Mouse (Mus musculus): ENCODE measurements at regions not wholly inside any gene's neighbourhood (a gene's known extent, or its start where the extent isn't known, plus 50 kb on each side); places are given as distances from the start of the nearest gene placed in this dataset.

DNA sequence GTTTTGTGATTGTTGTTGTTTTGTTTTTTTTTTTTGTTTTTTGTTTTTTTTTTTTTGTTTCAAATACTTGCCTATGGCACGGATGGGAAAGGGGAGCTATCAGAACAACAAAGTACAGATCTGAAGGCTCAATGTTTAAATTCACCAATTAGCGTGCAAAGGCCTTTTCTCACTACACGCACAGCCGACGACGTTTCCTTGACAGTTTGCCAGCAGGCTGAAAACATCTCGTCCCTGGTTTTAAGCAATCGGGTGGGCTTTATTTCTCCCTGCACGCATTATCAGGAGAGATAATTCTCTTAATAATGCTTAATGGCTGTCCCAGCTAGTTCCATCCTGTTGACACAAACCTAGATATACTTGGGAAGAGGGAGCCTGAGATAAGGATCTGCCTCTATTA lies 79.6 kb downstream of the Diras2 start:
- H3K4me1 ChIP-seq = peaks cover 11% of the 10 kb centered on the region
- H3K4me3 ChIP-seq = no peak overlapping the region
- H3K9me3 ChIP-seq (replicated peaks) = no peaks in the 10 kb centered on the region
- no peak overlapping the region for H3K27ac ChIP-seq
- WGBS = 62% methylated on average over 9 of the region's 9 CpGs
- ATAC-seq (ENCODE audit: low FRiP score) = no peak
- no peak overlapping the region for H3K4me2 ChIP-seq (replicated peaks)
- no peaks in the 10 kb centered on the region for H3K36me3 ChIP-seq
- H3K27me3 ChIP-seq = no peaks in the 10 kb centered on the region
- no peak overlapping the region for H3K9ac ChIP-seq

DNA sequence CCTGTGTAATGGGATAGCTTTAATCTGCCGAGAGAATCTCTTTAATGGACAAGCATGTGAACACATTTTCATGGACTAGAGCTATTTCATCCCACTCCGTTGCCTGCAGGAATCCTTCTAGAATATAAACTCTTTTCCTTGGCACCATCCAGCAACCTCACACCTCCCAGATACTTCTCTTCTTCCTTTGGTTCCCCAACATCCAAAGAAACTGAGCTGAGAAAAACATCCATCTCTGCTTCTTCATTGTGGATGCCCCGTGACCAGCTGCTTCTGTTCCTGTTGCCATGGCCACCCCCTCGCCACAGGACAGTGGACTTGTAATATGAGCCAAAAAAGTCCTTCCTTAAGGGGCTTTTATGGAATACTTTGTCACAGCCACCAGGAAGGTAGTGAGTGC lies 78.8 kb downstream of the Diras2 start:
- no peak overlapping the region for H3K4me2 ChIP-seq (replicated peaks)
- H3K9me3 ChIP-seq (replicated peaks) = no peaks in the 10 kb centered on the region
- H3K27me3 ChIP-seq = no peaks in the 10 kb centered on the region
- ATAC-seq (ENCODE audit: low FRiP score) = no peak
- no peak overlapping the region for H3K27ac ChIP-seq
- no peak overlapping the region for H3K9ac ChIP-seq
- H3K4me1 ChIP-seq = peaks cover 11% of the 10 kb centered on the region
- H3K4me3 ChIP-seq = no peak overlapping the region
- whole genome bisulfite sequencing = 48% methylated on average over 4 of the region's 4 CpGs
- H3K36me3 ChIP-seq = no peaks in the 10 kb centered on the region

Data from hindbrain, embryonic 12.5 days (tissue).